Mouse (Mus musculus) brain, embryonic 14.5 days (tissue): Measurements from ENCODE around the gene Itih4.

Experiments
- CTCF ChIP-seq: fragments of 200-500 bp; IDR thresholded peaks from 2 replicates; pipeline ENCODE4 v1.5.1; 2012; ENCODE audit warnings: inconsistent platforms, mild to moderate bottlenecking, moderate library complexity, borderline replicate concordance; ENCODE audit not compliant: insufficient read depth, insufficient read length; ENCODE audit errors: extremely low read depth
- POLR2A ChIP-seq: fragments of 200-500 bp; IDR thresholded peaks from 2 replicates; pipeline ENCODE4 v1.6.1; 2012; ENCODE audit warnings: mild to moderate bottlenecking, inconsistent platforms, borderline replicate concordance; ENCODE audit not compliant: poor library complexity, insufficient read depth, insufficient read length, severe bottlenecking; ENCODE audit errors: extremely low read depth

DNA sequence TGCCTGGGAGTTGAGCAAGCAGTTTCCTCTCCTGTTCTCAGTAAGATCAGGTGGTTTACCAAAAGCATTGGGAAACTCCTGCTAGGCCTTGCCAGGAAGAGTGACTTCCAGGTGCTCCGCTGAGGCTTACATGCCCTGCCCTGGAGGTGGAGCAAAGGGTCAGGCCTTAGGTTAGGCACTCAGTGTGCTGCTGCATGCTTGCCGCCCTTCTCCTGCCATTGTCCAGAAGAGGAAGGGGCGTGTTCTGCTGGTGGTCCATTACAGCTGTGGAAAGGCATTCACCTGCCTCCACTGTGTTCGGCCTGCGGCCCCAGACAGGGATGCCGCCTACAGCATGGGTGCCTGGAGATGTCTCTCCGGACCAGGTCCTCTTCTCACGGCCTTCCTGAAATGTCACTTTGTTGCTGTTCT, 16.9 kb upstream of the Itih4 start:
- TF ChIP-seq POLR2A (no peak), CTCF (no peak)
